Mouse (Mus musculus) gastrocnemius, adult 18-20 months (tissue): ENCODE results near the gene Bcor. TPM values are rescaled to one million over a fixed set of nuclear protein-coding genes. Genes with fewer than 3 reads are reported as not detected.
A peak's percentile ranks its signal among the peaks of the same experiment; 100 is the strongest.

ENCODE experiments used
- DNase-seq: peaks from one replicate; pipeline ENCODE4 v3.0.0; 2021; ENCODE audit warnings: low spot score
- total RNA-seq, 2 experiments: library from RNA; stranded (reverse); gene quantifications; 2 replicates each; pipeline ENCODE4 v1.2.3; 2021

The Bcor gene
- total RNA-seq, 2 experiments from 2014 or later, result 13.4 to 18.4 TPM

- DNase-seq, result peak; percentile 16
Observed at GRCm38 (mm10) chrX:12006882-12007753, 153.0 kb downstream of the Bcor start.

DNA sequence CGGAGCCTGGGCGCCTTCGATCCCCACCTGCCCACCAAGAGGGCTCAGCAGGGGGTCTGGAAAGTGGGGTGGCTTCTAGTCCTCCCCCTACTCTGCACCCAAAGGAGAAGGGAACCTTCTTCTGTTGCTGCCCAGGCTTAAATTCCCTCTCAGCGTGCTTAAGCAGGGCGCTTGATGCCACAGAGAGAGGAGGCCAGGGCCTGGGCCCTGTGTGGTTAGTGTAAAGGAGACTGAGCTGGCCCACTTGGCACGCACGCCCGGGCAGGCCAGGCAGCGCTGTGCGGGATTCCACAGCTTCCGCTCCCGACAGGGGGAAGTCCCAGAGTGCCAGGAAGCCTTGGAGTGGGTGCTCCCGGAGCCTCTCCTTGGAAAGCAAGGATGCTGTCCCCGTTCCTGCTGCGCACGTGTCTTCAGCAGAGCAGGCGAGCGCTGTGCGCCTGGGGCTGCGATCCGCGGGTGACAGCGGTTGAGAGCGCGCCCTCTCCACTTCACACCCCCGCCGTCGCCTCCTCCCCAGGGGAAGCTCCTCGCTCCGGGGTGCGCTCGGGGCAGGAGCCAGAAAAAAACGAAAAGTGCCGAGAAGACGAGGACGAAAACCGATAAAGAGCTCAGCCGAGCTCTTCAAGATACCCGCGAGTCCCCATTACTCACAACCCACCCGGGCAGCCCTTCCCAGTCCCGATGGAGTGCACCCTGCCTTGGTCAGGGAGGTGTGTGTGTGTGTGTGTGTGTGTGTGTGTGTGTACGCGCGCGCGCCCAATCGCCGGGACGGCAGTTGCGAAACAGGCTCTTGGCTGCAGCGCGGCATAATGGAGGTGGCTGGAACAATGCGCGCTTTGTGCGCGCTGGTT lies 153.9 kb downstream of the Bcor start:
- peak; percentile 68 for DNase-seq

DNA sequence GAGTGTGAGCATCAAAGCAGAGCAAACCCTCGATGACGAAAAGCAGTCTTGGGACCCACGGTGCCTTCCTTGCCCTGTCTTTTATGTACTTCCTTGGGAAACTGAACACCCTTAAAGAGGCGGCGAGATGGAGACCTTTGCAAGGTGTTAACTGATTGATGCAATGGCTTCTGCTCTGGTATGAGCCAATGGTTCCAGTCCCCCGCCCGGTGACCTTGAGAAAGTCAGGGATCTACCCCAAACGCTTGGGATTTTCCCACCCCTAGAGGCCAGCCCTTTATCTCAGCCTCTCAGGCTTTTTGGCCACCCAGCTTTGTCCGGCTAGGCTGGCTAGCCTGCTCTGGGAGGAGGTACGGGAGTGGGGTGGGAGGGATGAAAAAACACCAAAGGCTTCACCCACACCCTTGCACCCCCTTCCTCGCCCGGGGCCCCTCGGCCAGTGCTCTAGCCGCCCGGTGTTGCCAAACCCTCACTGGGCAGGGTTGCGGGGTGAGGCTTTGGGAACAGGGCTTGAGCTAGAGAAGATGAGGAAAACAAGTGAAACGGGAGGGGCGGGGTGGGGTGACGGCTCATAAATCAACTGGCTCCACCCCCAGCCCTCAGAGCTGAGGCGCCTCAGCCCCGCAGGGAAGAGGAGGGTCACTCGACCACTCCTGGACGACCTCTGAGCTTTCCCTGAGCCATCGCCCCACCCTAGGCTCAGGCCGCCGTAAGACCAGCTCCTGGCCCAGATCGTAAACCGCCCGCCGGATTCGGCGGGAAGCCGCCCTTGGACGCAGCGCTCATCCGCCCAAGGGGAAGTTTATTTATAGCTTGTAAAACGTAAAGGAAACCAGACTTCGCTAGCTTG lies 154.7 kb downstream of the Bcor start:
- DNase-seq, result peak; percentile 48

GRCm38 (mm10) chrX:12004416-12004815 lies 155.7 kb downstream of the Bcor start:
- DNase-seq, result peak; percentile 33

GRCm38 (mm10) chrX:12003947-12004346 lies 156.2 kb downstream of the Bcor start:
- DNase-seq, result no peak

DNA sequence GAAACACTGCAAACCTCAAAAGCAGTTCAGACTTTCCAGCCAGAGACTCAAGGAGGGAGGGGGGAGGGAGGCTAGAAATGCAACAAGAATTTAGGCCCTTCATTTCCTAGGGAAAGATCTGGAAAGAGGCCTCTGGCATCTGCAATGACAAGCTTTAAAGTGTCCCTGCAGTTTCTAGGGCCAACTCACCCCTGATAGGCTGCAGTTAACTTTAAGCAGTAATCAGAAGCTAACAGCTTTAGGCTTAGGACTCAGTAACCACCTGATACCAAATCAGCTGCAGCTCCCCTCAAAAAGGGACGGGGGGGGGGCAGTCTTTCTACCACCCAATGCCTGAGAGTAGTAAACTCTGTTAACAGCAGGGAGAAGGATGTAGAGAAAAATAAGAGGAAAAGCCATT lies 156.6 kb downstream of the Bcor start:
- DNase-seq, result no peak

DNA sequence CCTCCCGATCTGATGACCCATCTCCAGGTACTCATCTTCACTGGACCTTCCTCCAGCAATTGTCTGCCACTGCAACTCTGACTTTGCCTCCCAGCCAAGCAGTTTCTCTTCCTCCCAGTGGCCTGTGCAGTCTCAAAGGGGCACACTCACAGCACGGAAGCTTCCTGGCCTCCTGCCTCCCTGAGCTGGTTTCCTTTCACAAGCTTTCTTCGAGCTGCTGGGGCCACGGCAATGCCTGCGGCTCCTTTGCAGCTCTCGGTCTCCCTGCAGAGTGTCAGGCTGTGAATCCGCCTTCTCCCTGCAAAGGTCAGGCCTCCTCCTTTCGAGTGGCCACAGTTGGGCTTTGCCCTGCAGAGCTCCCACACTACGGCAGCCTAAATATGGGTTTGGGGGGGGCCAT lies 157.0 kb downstream of the Bcor start:
- DNase-seq, result no peak

- DNase-seq, result no peak
Observed at GRCm38 (mm10) chrX:12002596-12002995, 157.6 kb downstream of the Bcor start.

GRCm38 (mm10) chrX:12001969-12002368 lies 158.2 kb downstream of the Bcor start:
- no peak for DNase-seq

- no peak for DNase-seq
Observed at GRCm38 (mm10) chrX:12001336-12001735, 158.8 kb downstream of the Bcor start.

DNA sequence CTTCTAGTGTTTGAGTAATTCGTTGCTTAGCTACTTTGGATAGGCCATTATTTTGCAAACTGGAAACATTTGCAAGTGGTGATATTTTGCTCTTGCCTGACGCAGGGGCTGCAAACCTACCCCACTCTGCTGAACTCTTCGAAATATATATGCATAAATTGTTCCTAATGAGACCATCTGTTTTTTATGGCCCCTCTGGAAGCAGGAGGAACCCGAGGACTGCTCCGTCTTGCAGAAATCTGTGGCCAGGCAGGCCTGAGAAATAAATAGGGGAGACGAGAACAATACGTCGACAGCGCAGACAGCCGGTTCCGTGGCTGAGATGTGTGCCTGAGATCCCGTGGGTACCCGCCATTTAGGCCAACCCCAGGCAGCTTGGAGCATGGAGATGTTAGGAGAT lies 159.5 kb downstream of the Bcor start:
- no peak for DNase-seq

DNA sequence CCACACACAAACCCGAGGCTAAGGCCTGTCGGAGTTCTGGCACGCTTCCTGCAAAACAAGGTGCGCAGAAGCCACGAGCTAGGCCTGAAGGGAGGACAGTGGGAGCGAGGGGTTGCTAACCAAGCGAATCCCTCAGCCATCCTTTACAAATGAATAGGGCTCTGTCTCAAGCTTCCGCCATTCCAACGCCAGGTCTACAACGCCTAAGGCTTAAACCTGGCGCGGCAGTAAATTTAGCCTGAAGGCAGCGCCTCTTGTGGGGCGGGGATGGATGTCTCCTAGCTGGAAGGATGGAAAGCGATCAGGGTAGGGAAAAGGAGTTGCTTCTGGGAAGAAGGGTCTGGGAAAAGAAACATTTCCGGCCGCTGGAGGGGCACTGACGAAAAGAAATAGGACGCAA lies 160.2 kb downstream of the Bcor start:
- DNase-seq, result no peak

GRCm38 (mm10) chrX:11998934-11999336 lies 161.2 kb downstream of the Bcor start:
- peak; percentile 47 for DNase-seq

- DNase-seq, result no peak
Observed at GRCm38 (mm10) chrX:11996891-11997290, 163.3 kb downstream of the Bcor start.

- no peak for DNase-seq
Observed at GRCm38 (mm10) chrX:11996489-11996888, 163.7 kb downstream of the Bcor start.

DNA sequence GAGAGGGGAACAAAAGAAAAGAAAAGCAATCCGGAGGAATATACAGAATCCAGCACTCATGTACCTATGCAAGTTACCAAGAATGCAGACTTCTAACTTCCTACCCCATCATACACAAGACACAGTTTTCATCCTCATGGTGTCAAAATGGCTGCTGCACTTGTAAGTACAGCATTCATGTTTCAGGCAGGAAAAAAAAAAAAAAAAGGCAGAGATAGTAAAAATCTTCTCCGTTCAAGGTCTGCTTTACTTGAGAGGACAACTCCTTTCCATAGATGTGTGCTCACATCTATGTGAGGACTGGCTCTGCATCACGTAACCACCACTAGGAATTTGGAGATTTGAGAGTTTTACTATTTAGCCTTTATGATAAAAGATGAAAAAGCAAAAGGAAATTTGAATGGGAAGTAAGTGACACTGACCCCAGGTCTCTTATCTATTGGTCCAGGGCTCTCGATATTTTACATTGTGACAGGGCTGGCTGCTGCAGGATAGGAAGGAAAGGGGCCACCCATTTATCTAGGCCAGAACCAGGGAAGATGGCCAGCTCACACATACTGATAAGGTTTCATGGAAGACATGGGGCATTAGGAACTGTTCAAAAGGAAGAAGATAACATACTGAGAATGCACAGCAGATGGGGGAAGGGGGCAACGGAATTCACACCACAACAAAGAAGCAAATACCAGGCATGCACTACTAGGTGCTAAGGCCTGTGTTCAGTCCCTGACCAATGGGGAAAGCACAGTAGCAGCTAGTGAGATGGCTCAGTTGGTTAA lies 166.3 kb downstream of the Bcor start:
- DNase-seq, result no peak

- DNase-seq, result no peak
Observed at GRCm38 (mm10) chrX:11989471-11989870, 170.7 kb downstream of the Bcor start.

DNA sequence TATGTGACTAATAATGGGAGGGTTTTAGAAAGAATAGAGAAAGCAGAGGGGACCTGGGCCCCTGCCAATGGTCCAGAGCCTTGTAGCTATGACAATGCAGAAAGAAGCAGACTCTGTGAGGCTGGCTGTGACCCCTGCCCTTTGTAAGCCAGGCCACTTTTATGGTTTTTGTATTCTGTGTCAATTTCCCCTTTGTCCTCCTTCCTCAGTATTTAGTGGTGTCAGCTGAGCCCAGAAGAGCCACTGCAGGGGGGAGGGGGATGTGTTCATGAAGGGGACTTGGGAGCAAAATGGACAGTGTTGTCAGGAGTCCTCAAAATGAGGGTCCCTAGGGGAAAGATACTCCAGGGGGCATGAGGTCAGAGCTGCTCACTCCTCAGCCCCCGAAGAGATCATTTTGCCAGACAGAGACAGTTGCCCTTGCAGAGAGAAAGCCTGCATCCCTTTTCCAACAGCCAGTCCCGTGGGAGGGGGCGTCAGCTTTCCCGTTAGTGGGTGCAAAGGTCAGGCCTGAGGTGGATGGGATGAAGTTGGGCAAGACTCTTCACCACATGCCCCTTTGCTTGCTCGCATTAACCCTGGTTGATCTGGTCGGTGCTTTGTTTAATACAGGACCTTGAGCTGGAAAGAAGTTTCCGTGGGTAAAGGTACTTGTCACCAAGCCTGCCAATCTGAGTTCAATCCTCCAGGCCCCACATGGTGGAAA lies 171.8 kb downstream of the Bcor start:
- no peak for DNase-seq

- DNase-seq, result no peak
Observed at GRCm38 (mm10) chrX:11987602-11988001, 172.6 kb downstream of the Bcor start.
